Mouse (Mus musculus): Measurements from ENCODE around the gene Abhd10.
A peak's percentile ranks its signal among the peaks of the same experiment; 100 is the strongest.

DNA sequence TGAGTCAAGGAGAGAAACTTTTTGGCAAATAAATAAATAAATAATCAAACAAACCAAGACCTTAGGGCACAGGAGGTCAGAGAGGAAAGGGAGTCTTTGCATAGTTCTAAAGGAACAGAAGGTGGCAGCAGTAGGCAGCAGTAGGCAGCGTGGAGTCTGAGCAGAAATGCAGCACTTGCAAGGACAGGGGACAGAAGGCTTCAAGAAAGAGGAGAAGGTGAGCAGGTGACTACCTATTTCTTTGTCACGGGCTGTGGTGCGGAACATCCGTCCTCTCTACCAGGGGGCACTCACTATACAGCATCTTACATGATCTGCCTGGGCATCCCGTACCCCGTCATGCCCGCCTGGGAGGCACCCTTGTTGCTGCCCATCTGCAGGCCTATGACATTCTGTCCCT, 31.5 kb downstream of the Abhd10 start:
- TF ChIP-seq EP300 (IDR thresholded peaks at IDR 0.05; ENCODE audit: insufficient read depth, low read depth, low read length) (no peak), POLR2A (IDR thresholded peaks at IDR 0.05; ENCODE audit: insufficient read depth, low read depth, low read length) (no peak), CTCF (IDR thresholded peaks at IDR 0.05) (peak; percentile 42)

Measured in heart, adult 2 months (tissue).